Mouse (Mus musculus) lung, adult 2 months (tissue): Measurements from ENCODE around the gene Mfn2.

ENCODE experiments used
- CTCF ChIP-seq: fragments of 200-500 bp; IDR thresholded peaks from 2 replicates; pipeline ENCODE4 v1.5.1; 2011; ENCODE audit warnings: mild to moderate bottlenecking, low read length, control low read depth; ENCODE audit not compliant: insufficient read depth
- POLR2A ChIP-seq: fragments of 200-500 bp; IDR thresholded peaks from 2 replicates; pipeline ENCODE4 v1.6.1; 2011; ENCODE audit warnings: low read depth, mild to moderate bottlenecking, control low read depth, low read length, borderline replicate concordance; ENCODE audit errors: extremely low read depth

DNA sequence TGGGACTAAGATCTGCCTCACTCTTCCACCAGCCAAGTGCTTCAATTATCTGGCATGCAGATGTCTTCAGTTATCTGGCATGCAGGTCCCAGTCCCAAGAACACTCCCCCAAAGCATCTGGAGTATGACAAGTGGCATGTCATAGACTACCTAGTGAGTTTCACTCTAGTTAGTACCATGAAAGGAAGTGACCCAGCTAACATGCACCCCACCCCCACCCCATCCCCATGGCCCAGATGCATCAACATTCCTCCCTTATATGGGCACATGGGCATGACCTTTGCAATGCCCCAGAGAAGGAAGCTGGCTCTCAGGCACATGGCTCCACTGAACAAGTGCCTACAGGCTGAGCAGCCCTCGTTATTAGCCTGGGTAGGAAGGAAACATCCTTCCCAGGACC is 8.1 kb downstream of the Mfn2 start:
- TF ChIP-seq CTCF (no peak), POLR2A (no peak)
